Mouse (Mus musculus) effector memory CD4-positive, alpha-beta T cell, adult 5 months (primary cell): Measurements from ENCODE around the gene Hid1. TPM values are rescaled to one million over a fixed set of nuclear protein-coding genes. Genes with fewer than 3 reads are reported as not detected.

Source experiments
- polyA plus RNA-seq: library from polyadenylated mRNA; unstranded; fragments of 100-300 nt; shearing (Covaris generic); gene quantifications from one replicate; pipeline ENCODE4 v1.2.1, GENCODE M21; 2017

The Hid1 gene
- 30.6 TPM for polyA plus RNA-seq

GRCm38 (mm10) chr11:115367395-115367944 is at the start of gene Hid1:
Hid1 (minus strand) TSS chr11:115367756.

GRCm38 (mm10) chr11:115403338-115404124 is 36.0 kb upstream of the Hid1 start, which contains the start of gene Mrpl58:
Mrpl58 (plus strand) TSS chr11:115403752.

GRCm38 (mm10) chr11:115381743-115382539 is 14.4 kb upstream of the Hid1 start, which contains the start of gene Cdr2l:
Cdr2l (plus strand) TSS chr11:115381916.

GRCm38 (mm10) chr11:115334531-115334930 is 33.0 kb downstream of the Hid1 start, which contains the start of gene Otop3:
Otop3 (plus strand) TSS chr11:115334731.

GRCm38 (mm10) chr11:115321906-115322693 is 45.5 kb downstream of the Hid1 start, which contains the start of gene Ush1g:
Ush1g (minus strand) TSS chr11:115322041.

GRCm38 (mm10) chr11:115306863-115307262 is 60.7 kb downstream of the Hid1 start, which contains the start of gene Otop2:
Otop2 (plus strand) TSS chr11:115307163.

Other genes starting within 250 kb of the Hid1 start
- 0.52 TPM for gene Cd300lf, start 233.8 kb downstream of the Hid1 start, polyA plus RNA-seq
- gene Slc9a3r1, start 204.4 kb downstream of the Hid1 start, polyA plus RNA-seq, result 179 TPM
- gene Tmem104, start 180.3 kb downstream of the Hid1 start, polyA plus RNA-seq, result 11.8 TPM
- gene Nat9, start 179.9 kb downstream of the Hid1 start, polyA plus RNA-seq, result 7.1 TPM
- not detected for gene Grin2c, start 100.5 kb downstream of the Hid1 start, polyA plus RNA-seq
- gene Fdxr, start 90.7 kb downstream of the Hid1 start, polyA plus RNA-seq, result 16.6 TPM
- 0.30 TPM for gene Fads6, start 70.1 kb downstream of the Hid1 start, polyA plus RNA-seq
- not detected for gene Otop2, start 60.6 kb downstream of the Hid1 start, polyA plus RNA-seq
- gene Ush1g, start 45.7 kb downstream of the Hid1 start, polyA plus RNA-seq, result not detected
- gene Otop3, start 33.0 kb downstream of the Hid1 start, polyA plus RNA-seq, result not detected
- 0.14 TPM for gene Cdr2l, start 14.2 kb upstream of the Hid1 start, polyA plus RNA-seq
- 83.7 TPM for gene Mrpl58, start 36.0 kb upstream of the Hid1 start, polyA plus RNA-seq
- gene Atp5h, start 52.2 kb upstream of the Hid1 start, polyA plus RNA-seq, result 522 TPM
- 82.3 TPM for gene Kctd2, start 52.4 kb upstream of the Hid1 start, polyA plus RNA-seq
- not detected for gene Trim80, start 72.8 kb upstream of the Hid1 start, polyA plus RNA-seq
- gene Slc16a5, start 94.7 kb upstream of the Hid1 start, polyA plus RNA-seq, result 3.4 TPM
- 49.9 TPM for gene Armc7, start 107.9 kb upstream of the Hid1 start, polyA plus RNA-seq
- gene Nt5c, start 124.1 kb upstream of the Hid1 start, polyA plus RNA-seq, result 176 TPM
- 321 TPM for gene Jpt1, start 146.6 kb upstream of the Hid1 start, polyA plus RNA-seq
- gene Sumo2, start 168.5 kb upstream of the Hid1 start, polyA plus RNA-seq, result 633 TPM
- gene Nup85, start 196.7 kb upstream of the Hid1 start, polyA plus RNA-seq, result 60.7 TPM
- gene Mrps7, start 236.2 kb upstream of the Hid1 start, polyA plus RNA-seq, result 73.7 TPM
- gene Gga3, start 236.3 kb upstream of the Hid1 start, polyA plus RNA-seq, result 42.1 TPM
- 381 TPM for gene Mif4gd, start 245.2 kb upstream of the Hid1 start, polyA plus RNA-seq